Mouse (Mus musculus) heart, embryonic 10.5 days (tissue): Measurements from ENCODE around the gene Nelfcd. TPM values are rescaled to one million over a fixed set of nuclear protein-coding genes. Genes with fewer than 3 reads are reported as not detected.

Experiments
- DNase-seq: peaks from one replicate; pipeline ENCODE4 v3.0.0-alpha.2; 2017; ENCODE audit warnings: low spot score
- H3K27ac ChIP-seq: fragments of 300-500 bp; sonication (generic); 2 replicates; pipeline ENCODE4 v1.5.1; 2016; ENCODE audit warnings: mild to moderate bottlenecking
- H3K27me3 ChIP-seq: fragments of 300-500 bp; sonication (generic); 2 replicates; pipeline ENCODE4 v1.6.1; 2016; ENCODE audit warnings: mild to moderate bottlenecking; ENCODE audit not compliant: poor library complexity, insufficient read depth, severe bottlenecking
- H3K36me3 ChIP-seq: fragments of 300-500 bp; sonication (generic); 2 replicates; pipeline ENCODE4 v1.6.1; 2016; ENCODE audit warnings: mild to moderate bottlenecking, moderate library complexity
- H3K4me1 ChIP-seq: fragments of 300-500 bp; sonication (generic); 2 replicates; pipeline ENCODE4 v1.6.1; 2016; ENCODE audit warnings: mild to moderate bottlenecking
- H3K4me3 ChIP-seq: fragments of 300-500 bp; sonication (generic); 2 replicates; pipeline ENCODE4 v1.5.1; 2016; ENCODE audit warnings: mild to moderate bottlenecking, moderate library complexity
- H3K9me3 ChIP-seq: fragments of 300-500 bp; sonication (generic); 2 replicates; pipeline ENCODE4 v1.6.1; 2016; ENCODE audit warnings: mild to moderate bottlenecking, moderate library complexity
- WGBS: fragments of 180-500 bp; shearing (Covaris S2); methylation state at CpG from one replicate; pipeline ENCODE4 v1.1.7; 2016; 5-methylcytosine and 5-hydroxymethylcytosine counted together
- polyA plus RNA-seq: library from polyadenylated mRNA; unstranded; fragments of >200 nt; fragmentation: Nextera tagmentation; extraction: Ambion mirVana; gene quantifications from 2 replicates; pipeline ENCODE4 v1.2.1, GENCODE M21; 2016

Gene Nelfcd
- polyA plus RNA-seq, 1 experiment from 2014 or later: 133 TPM

- no peak overlapping the region for H3K27ac ChIP-seq
- H3K36me3 ChIP-seq: peaks cover 64% of the 10 kb centered on the region
- H3K27me3 ChIP-seq: no peaks in the 10 kb centered on the region
- H3K9me3 ChIP-seq: no peaks in the 10 kb centered on the region
- H3K4me1 ChIP-seq: peaks cover 19% of the 10 kb centered on the region
- 92% methylated on average over 6 of the region's 6 CpGs for WGBS
- no peak overlapping the region for H3K4me3 ChIP-seq
- no peak for DNase-seq
These were observed 5.5 kb downstream of the Nelfcd start for GRCm38 (mm10) chr2:174421107-174421506.

- peaks cover 98% of the 10 kb centered on the region for H3K36me3 ChIP-seq
- no peaks in the 10 kb centered on the region; the same call in 1 of the 2 replicates for H3K4me1 ChIP-seq
- DNase-seq: no peak
- H3K27me3 ChIP-seq: no peaks in the 10 kb centered on the region
- H3K27ac ChIP-seq: no peak overlapping the region
- WGBS: 93% methylated on average over 11 of the region's 11 CpGs
- no peak overlapping the region for H3K4me3 ChIP-seq
- H3K9me3 ChIP-seq: no peaks in the 10 kb centered on the region
These were observed 8.9 kb downstream of the Nelfcd start for GRCm38 (mm10) chr2:174424301-174425085.

GRCm38 (mm10) chr2:174426856-174427255 is 11.3 kb downstream of the Nelfcd start:
- H3K27ac ChIP-seq: no peak overlapping the region
- H3K4me3 ChIP-seq: no peak overlapping the region
- H3K27me3 ChIP-seq: no peaks in the 10 kb centered on the region
- WGBS: 93% methylated on average over 12 of the region's 12 CpGs
- H3K9me3 ChIP-seq: no peaks in the 10 kb centered on the region
- peak; percentile 68 for DNase-seq
- no peaks in the 10 kb centered on the region for H3K4me1 ChIP-seq
- peaks cover 86% of the 10 kb centered on the region for H3K36me3 ChIP-seq

GRCm38 (mm10) chr2:174428076-174428835 is 12.7 kb downstream of the Nelfcd start:
- H3K36me3 ChIP-seq: peaks cover 81% of the 10 kb centered on the region
- no peaks in the 10 kb centered on the region for H3K4me1 ChIP-seq
- DNase-seq: no peak
- H3K4me3 ChIP-seq: no peak overlapping the region
- no peaks in the 10 kb centered on the region for H3K9me3 ChIP-seq
- no peaks in the 10 kb centered on the region for H3K27me3 ChIP-seq
- no peak overlapping the region; the same call in 1 of the 2 replicates for H3K27ac ChIP-seq
- WGBS: 84% methylated on average over 18 of the region's 18 CpGs

- WGBS: 89% methylated on average over 10 of the region's 10 CpGs
- Histone ChIP-seq H3K4me3 (no peak overlapping the region), H3K4me1 (no peaks in the 10 kb centered on the region), H3K36me3 (peaks cover 77% of the 10 kb centered on the region), H3K27me3 (no peaks in the 10 kb centered on the region), H3K27ac (no peak overlapping the region), H3K9me3 (no peaks in the 10 kb centered on the region)
- no peak for DNase-seq
These were observed 13.5 kb downstream of the Nelfcd start for GRCm38 (mm10) chr2:174428996-174429591.

- WGBS: 93% methylated on average over 9 of the region's 9 CpGs
- Histone ChIP-seq H3K36me3 (peaks cover 48% of the 10 kb centered on the region), H3K27ac (no peak overlapping the region), H3K4me1 (peaks cover 33% of the 10 kb centered on the region), H3K4me3 (no peak overlapping the region), H3K9me3 (no peaks in the 10 kb centered on the region), H3K27me3 (no peaks in the 10 kb centered on the region)
- no peak for DNase-seq
These were observed 19.3 kb downstream of the Nelfcd start for GRCm38 (mm10) chr2:174434943-174435342.

- no peaks in the 10 kb centered on the region for H3K9me3 ChIP-seq
- 92% methylated on average over 26 of the region's 26 CpGs for WGBS
- peaks cover 42% of the 10 kb centered on the region for H3K36me3 ChIP-seq
- H3K27me3 ChIP-seq: no peaks in the 10 kb centered on the region
- no peak overlapping the region for H3K27ac ChIP-seq
- no peak for DNase-seq
- H3K4me3 ChIP-seq: no peak overlapping the region
- peaks cover 37% of the 10 kb centered on the region for H3K4me1 ChIP-seq
These were observed 20.6 kb downstream of the Nelfcd start for GRCm38 (mm10) chr2:174436076-174436701.

GRCm38 (mm10) chr2:174436916-174437696 is 21.5 kb downstream of the Nelfcd start:
- peaks cover 39% of the 10 kb centered on the region for H3K36me3 ChIP-seq
- DNase-seq: no peak
- 91% methylated on average over 7 of the region's 7 CpGs for WGBS
- H3K27ac ChIP-seq: no peak overlapping the region
- H3K9me3 ChIP-seq: no peaks in the 10 kb centered on the region
- H3K27me3 ChIP-seq: no peaks in the 10 kb centered on the region
- no peak overlapping the region for H3K4me3 ChIP-seq
- peaks cover 42% of the 10 kb centered on the region for H3K4me1 ChIP-seq

- H3K27me3 ChIP-seq: no peaks in the 10 kb centered on the region
- H3K36me3 ChIP-seq: peaks cover 35% of the 10 kb centered on the region
- H3K4me3 ChIP-seq: peak overlapping the region; percentile 78
- H3K27ac ChIP-seq: no peak overlapping the region
- H3K4me1 ChIP-seq: peaks cover 42% of the 10 kb centered on the region
- 94% methylated on average over 4 of the region's 4 CpGs for WGBS
- no peaks in the 10 kb centered on the region for H3K9me3 ChIP-seq
- DNase-seq: no peak
These were observed 22.0 kb downstream of the Nelfcd start for GRCm38 (mm10) chr2:174437697-174437982.

- DNase-seq: no peak
- Histone ChIP-seq H3K27ac (peak overlapping the region; percentile 91), H3K27me3 (no peaks in the 10 kb centered on the region), H3K4me3 (peak overlapping the region; percentile 78), H3K9me3 (no peaks in the 10 kb centered on the region), H3K36me3 (peaks cover 31% of the 10 kb centered on the region), H3K4me1 (peaks cover 42% of the 10 kb centered on the region)
- 69% methylated on average over 11 of the region's 11 CpGs for WGBS
These were observed 22.6 kb downstream of the Nelfcd start for GRCm38 (mm10) chr2:174438181-174438580.

- WGBS: under 1% methylated on average over 38 of the region's 38 CpGs
- H3K9me3 ChIP-seq: no peaks in the 10 kb centered on the region
- peak within 1 kb of the TSS; percentile 78 for H3K4me3 ChIP-seq
- no peaks in the 10 kb centered on the region for H3K27me3 ChIP-seq
- peak within 1 kb of the TSS; percentile 91 for H3K27ac ChIP-seq
- DNase-seq: peak; percentile 92
- peaks cover 26% of the 10 kb centered on the region for H3K36me3 ChIP-seq
- H3K4me1 ChIP-seq: peaks cover 42% of the 10 kb centered on the region
These were observed 23.3 kb downstream of the Nelfcd start, which contains the start of gene Ctsz for GRCm38 (mm10) chr2:174438737-174439449. TSS of gene Ctsz (minus strand) at chr2:174439039.

- DNase-seq: no peak
- H3K36me3 ChIP-seq: peaks cover 22% of the 10 kb centered on the region
- H3K4me1 ChIP-seq: peaks cover 44% of the 10 kb centered on the region
- peak overlapping the region; percentile 91; the same call in 1 of the 2 replicates for H3K27ac ChIP-seq
- H3K9me3 ChIP-seq: no peaks in the 10 kb centered on the region
- H3K27me3 ChIP-seq: no peaks in the 10 kb centered on the region
- WGBS: 22% methylated on average over 5 of the region's 5 CpGs
- peak overlapping the region; percentile 78; the same call in 1 of the 2 replicates for H3K4me3 ChIP-seq
These were observed 23.8 kb downstream of the Nelfcd start for GRCm38 (mm10) chr2:174439450-174439838.
